Mouse (Mus musculus) neural tube, postnatal 0 days (tissue): Measurements from ENCODE around the gene Cmc1. TPM values are rescaled to one million over a fixed set of nuclear protein-coding genes. Genes with fewer than 3 reads are reported as not detected.

Experiments used
- polyA plus RNA-seq: library from polyadenylated mRNA; unstranded; fragments of >200 nt; fragmentation: Nextera tagmentation; extraction: Ambion mirVana; gene quantifications from 2 replicates; pipeline ENCODE4 v1.2.1, GENCODE M21; 2015

Gene Cmc1
- polyA plus RNA-seq = 47.6 and 49.1 TPM in 2 replicates

GRCm38 (mm10) chr9:118149407-118150402 lies at the start of gene Cmc1:
Cmc1 (minus strand) TSS chr9:118150177.

GRCm38 (mm10) chr9:118040218-118041021 lies 109.6 kb downstream of the Cmc1 start, which contains the start of gene Azi2:
Azi2 (plus strand) TSS chr9:118040499.

Other genes starting within 250 kb of the Cmc1 start
- 59.0 and 63.0 TPM in 2 replicates for gene Azi2, start 109.7 kb downstream of the Cmc1 start, polyA plus RNA-seq